Mouse (Mus musculus) forebrain, embryonic 13.5 days (tissue): ENCODE results near the gene Tmem143. TPM values are rescaled to one million over a fixed set of nuclear protein-coding genes. Genes with fewer than 3 reads are reported as not detected.

Experiments used
- ATAC-seq: fragments of 200-750 bp; cut with Nextera tagmentation; 2 replicates; pipeline ENCODE4 v1.8.0; 2017
- H3K27ac ChIP-seq: fragments of 300-500 bp; sonication (generic); 2 replicates; pipeline ENCODE4 v1.5.1; 2015; ENCODE audit warnings: inconsistent platforms, mild to moderate bottlenecking, moderate library complexity
- H3K27me3 ChIP-seq: fragments of 300-500 bp; sonication (generic); 2 replicates; pipeline ENCODE4 v1.6.1; 2015; ENCODE audit warnings: mild to moderate bottlenecking, inconsistent platforms
- H3K36me3 ChIP-seq: fragments of 300-500 bp; sonication (generic); 2 replicates; pipeline ENCODE4 v1.6.1; 2015; ENCODE audit warnings: mild to moderate bottlenecking, inconsistent platforms; ENCODE audit not compliant: poor library complexity, severe bottlenecking
- H3K4me1 ChIP-seq: fragments of 300-500 bp; sonication (generic); 2 replicates; pipeline ENCODE4 v1.6.1; 2015; ENCODE audit warnings: inconsistent platforms
- H3K4me2 ChIP-seq: fragments of 300-500 bp; sonication (generic); 2 replicates; pipeline ENCODE4 v1.6.1; 2015; ENCODE audit warnings: inconsistent platforms, mild to moderate bottlenecking, moderate library complexity
- H3K4me3 ChIP-seq: fragments of 300-500 bp; sonication (generic); 2 replicates; pipeline ENCODE4 v1.5.1; 2015; ENCODE audit warnings: mild to moderate bottlenecking, inconsistent platforms
- H3K9ac ChIP-seq: fragments of 300-500 bp; sonication (generic); 2 replicates; pipeline ENCODE4 v1.6.1; 2015; ENCODE audit warnings: mild to moderate bottlenecking, inconsistent platforms
- H3K9me3 ChIP-seq: fragments of 300-500 bp; sonication (generic); replicated peaks from 2 replicates; pipeline ENCODE4 v1.6.1; 2016; ENCODE audit warnings: inconsistent platforms
- WGBS: fragments of 180-500 bp; shearing (Covaris S2); methylation state at CpG from one replicate; pipeline ENCODE4 v1.1.7; 2015; 5-methylcytosine and 5-hydroxymethylcytosine counted together
- polyA plus RNA-seq: library from polyadenylated mRNA; unstranded; fragments of >200 nt; fragmentation: Nextera tagmentation; extraction: Ambion mirVana; gene quantifications from 2 replicates; pipeline ENCODE4 v1.2.1, GENCODE M21; 2015

Gene Tmem143
- polyA plus RNA-seq, 1 experiment from 2014 or later: 4.3 TPM

DNA sequence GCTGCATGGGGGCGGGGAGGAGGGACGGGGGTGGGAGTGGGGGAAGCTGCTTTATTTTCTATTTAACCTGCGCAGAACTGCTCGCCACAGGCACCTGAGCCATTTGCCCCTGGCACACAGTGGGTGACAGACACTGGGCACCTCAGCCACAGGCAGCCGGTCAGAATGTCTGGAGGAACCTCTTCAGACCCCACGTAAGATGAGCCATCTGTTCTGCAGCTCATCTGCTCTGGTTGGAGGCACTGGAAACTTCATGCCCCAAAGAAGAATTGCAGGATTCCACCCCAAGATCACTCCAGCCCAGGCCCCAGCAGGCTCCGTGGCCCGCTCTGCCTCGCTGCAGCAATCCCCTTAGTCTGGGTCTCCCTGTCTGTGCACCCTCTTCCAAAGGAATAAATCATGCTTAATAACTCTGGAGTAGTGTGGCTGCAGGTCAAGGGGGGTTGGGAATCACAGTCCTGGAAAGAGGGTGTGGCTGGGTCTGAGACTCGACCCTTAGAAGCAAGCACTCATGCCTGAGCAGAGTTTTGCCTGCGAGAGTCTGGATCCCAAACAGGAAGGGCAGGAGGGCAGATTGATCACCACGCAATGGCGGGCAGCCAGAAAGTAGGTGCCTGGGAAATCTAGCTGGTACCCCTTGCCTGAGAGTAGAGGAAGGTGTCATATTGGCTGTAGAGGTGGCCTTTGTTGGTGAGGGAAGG lies 20.4 kb downstream of the Tmem143 start:
- ATAC-seq: peak; percentile 46; the same call in 1 of the 2 replicates
- H3K27me3 ChIP-seq: no peaks in the 10 kb centered on the region
- H3K4me1 ChIP-seq: peaks cover 29% of the 10 kb centered on the region

DNA sequence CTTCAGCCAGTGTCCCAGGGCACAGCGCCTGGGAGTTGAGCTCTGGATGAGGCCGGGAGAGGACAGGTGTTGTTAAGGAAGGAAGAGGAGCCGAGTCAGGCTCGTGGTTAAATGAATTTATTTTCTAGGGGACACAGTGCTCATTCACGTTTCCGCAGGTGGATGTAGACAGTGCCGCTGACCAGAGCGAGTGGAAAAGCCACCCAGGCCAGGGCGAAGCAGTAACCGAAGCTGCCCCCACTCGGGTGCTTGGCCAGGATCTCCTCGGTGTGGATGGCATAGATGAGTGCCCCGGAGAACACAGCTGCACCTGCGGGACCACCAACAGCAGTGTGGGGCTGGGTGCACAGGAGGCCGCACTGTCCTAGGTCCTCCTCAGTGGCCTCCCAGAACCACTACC lies 21.2 kb downstream of the Tmem143 start:
- no peaks in the 10 kb centered on the region for H3K9me3 ChIP-seq
- H3K27ac ChIP-seq: peak overlapping the region; percentile 87; the same call in 1 of the 2 replicates
- WGBS: 90% methylated on average over 15 of the region's 15 CpGs
- H3K4me1 ChIP-seq: peaks cover 37% of the 10 kb centered on the region
- no peak overlapping the region for H3K4me2 ChIP-seq
- H3K27me3 ChIP-seq: no peaks in the 10 kb centered on the region
- H3K9ac ChIP-seq: peak overlapping the region; percentile 58
- ATAC-seq: no peak
- H3K36me3 ChIP-seq: 0 out of 2 replicates have a peak, but pooled peaks cover 4% of the 10 kb centered on the region
- H3K4me3 ChIP-seq: no peak overlapping the region

More for the DNA sequence above, 20.4 kb downstream of the Tmem143 start:
- Histone ChIP-seq H3K27ac (peak overlapping the region; percentile 87), H3K9ac (peak overlapping the region; percentile 58), H3K36me3 (0 out of 2 replicates have a peak, but pooled peaks cover 4% of the 10 kb centered on the region), H3K4me2 (peak overlapping the region; percentile 56), H3K4me3 (peak overlapping the region; percentile 29), H3K9me3 (no peaks in the 10 kb centered on the region)
- WGBS: 33% methylated on average over 13 of the region's 13 CpGs

DNA sequence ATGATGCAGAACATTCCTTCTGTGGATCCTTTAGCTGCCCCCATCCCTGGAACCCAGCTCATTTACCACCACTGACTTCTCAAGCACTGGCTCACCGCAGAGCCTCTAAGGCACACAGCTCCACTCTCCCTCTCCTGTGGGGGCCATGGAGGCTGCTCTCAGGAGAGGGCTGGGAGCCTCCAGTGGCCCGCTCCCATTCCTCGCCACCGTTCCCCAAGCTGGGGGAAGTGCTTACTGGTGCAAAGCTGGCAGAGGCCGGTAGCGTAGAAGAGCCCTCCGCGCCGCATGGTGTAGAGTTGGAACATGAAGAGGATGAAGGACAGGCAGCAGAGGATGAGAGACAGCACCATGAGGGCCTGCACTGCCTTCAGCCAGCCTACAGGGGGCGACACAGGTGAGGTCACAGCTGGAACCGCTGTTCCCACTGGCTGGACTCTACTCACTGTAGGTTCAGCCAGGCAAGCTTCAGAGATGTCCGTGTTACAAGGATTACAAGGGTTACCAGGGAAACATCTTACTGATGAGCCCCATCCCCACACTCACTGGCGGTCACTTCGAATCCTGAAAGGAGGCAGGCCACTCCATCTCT lies 22.4 kb downstream of the Tmem143 start:
- Histone ChIP-seq H3K4me1 (peaks cover 39% of the 10 kb centered on the region), H3K27ac (no peak overlapping the region), H3K4me3 (no peak overlapping the region), H3K9ac (no peak overlapping the region), H3K9me3 (no peaks in the 10 kb centered on the region), H3K4me2 (no peak overlapping the region), H3K36me3 (no peaks in the 10 kb centered on the region), H3K27me3 (no peaks in the 10 kb centered on the region)
- WGBS: 64% methylated on average over 14 of the region's 14 CpGs
- no peak for ATAC-seq

DNA sequence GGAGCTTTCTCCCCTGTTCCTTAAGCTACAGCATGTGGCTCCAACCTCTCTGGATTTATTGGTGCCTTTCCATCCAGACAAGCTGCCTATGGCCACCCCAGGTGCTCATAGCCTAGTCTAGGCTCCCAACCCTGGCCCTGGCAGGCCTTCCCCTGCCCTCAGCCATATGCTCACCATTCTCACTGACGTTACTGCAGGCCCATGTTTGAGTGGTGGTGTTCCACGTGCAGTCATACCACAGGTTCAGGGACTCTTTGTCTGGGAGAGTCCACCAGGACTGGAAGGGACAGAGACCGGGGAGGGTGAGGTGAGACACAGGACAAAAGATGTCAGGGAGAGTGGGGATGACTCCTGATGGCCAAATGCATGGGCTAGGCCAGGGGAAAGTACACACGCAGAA lies 23.0 kb downstream of the Tmem143 start:
- WGBS: 78% methylated on average over 4 of the region's 4 CpGs
- H3K4me2 ChIP-seq: no peak overlapping the region
- no peak for ATAC-seq

DNA sequence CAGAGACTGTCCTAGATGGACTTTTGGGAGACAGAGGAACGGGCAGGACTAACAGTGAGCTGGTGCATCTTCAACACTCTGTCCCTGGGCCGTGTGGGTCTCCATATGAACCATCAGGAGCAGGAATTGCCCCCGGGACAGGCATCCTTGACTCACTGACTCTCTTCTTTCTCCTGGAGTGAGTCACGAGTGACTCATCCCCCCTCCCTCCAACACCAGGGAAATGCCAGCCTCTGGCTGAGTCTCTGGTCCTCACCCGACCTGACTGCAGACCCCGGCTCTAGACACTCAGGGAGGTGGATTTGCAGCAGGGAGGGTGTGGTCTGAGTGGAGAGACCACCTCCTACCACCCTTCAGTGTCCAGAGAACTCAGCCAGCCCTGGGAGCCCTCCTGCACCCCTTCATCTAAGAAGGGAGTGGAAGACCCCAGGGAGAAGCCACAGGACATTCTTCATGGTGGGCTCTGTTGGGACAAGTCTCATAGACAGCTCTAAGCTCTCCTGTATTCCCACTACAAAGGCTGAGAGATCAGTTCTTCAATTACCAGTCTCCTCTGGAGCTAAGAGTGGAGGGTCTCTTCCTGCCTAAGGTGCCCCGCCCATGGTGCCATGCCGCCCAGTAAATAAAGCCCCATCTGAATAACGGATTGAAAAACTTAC lies 24.0 kb downstream of the Tmem143 start:
- ATAC-seq: no peak
- H3K9me3 ChIP-seq: 0 out of 2 replicates have a peak, but pooled peaks cover 5% of the 10 kb centered on the region
- H3K36me3 ChIP-seq: no peaks in the 10 kb centered on the region
- H3K9ac ChIP-seq: peak overlapping the region; percentile 21; the same call in 1 of the 2 replicates
- no peak overlapping the region for H3K27ac ChIP-seq
- H3K4me3 ChIP-seq: no peak overlapping the region
- H3K27me3 ChIP-seq: no peaks in the 10 kb centered on the region
- peaks cover 35% of the 10 kb centered on the region for H3K4me1 ChIP-seq
- H3K4me2 ChIP-seq: no peak overlapping the region
- WGBS: 58% methylated on average over 9 of the region's 9 CpGs

More for the DNA sequence above, 23.0 kb downstream of the Tmem143 start:
- H3K9me3 ChIP-seq: 0 out of 2 replicates have a peak, but pooled peaks cover under 1% of the 10 kb centered on the region
- no peak overlapping the region for H3K4me3 ChIP-seq
- H3K36me3 ChIP-seq: no peaks in the 10 kb centered on the region
- peaks cover 39% of the 10 kb centered on the region for H3K4me1 ChIP-seq
- H3K27me3 ChIP-seq: no peaks in the 10 kb centered on the region
- H3K27ac ChIP-seq: no peak overlapping the region
- H3K9ac ChIP-seq: no peak overlapping the region

DNA sequence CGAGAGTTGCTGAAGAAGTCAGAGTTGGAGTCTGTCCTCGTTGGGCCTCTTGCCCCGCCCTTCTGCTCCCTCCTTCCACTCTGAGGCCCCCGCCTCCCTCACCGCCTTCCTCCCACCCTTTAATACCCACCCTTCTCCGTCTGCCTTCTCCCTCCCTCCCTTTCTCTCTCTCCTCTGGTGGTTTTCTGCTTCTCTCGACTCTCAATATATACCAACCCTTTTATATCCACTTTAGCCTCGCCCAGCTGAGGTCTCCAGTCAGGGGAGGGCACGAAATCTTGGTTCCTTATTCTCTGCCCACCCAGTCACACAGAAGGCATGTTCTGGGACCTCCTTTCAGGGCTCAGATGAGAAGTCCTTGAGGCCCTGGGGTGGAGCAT lies 24.5 kb downstream of the Tmem143 start, which contains the start of gene Emp3:
Emp3 (minus strand) TSS at position 163 of the 380 bp plus-strand sequence.
- Histone ChIP-seq H3K36me3 (no peaks in the 10 kb centered on the region), H3K9ac (peak within 1 kb of the TSS; percentile 21; the same call in 1 of the 2 replicates), H3K4me3 (no peak within 1 kb of the TSS), H3K4me1 (peaks cover 29% of the 10 kb centered on the region), H3K4me2 (no peak within 1 kb of the TSS), H3K9me3 (0 out of 2 replicates have a peak, but pooled peaks cover 5% of the 10 kb centered on the region), H3K27ac (no peak within 1 kb of the TSS), H3K27me3 (no peaks in the 10 kb centered on the region)
- WGBS: 57% methylated on average over 9 of the region's 9 CpGs
- ATAC-seq: no peak

DNA sequence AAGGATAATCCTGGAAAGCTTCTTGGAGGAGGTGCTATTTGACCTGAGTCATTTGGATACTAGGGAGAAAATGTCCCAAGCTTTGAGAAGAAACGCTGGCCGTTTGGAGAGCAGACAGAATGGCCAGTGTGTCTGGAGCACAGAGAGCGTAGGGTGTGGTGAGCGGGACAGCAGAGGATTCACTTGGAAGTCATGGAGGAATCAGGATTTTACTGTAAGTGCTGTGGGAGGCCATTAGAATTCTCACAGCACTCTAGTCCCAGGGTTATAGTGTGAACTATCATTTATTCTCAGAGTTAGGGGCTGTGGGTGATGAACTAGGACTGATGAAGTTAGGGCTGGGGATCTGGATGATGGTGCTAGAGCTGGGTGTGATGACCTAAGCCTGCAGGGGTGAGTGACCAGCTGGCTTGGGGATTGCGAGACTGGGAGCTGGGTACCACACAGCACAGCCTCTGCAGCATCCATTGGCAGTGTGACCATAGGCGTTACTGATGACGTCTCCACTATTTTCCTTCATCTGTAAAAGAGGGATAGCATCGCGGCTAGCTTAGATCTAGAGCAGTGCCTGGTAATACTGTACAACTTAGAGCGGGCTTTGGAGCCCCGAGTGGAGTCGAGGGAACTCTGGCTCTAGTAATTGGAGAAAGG lies 25.3 kb downstream of the Tmem143 start:
- Histone ChIP-seq H3K4me3 (no peak overlapping the region), H3K4me2 (peak overlapping the region; percentile 65)
- WGBS: 88% methylated on average over 12 of the region's 12 CpGs

DNA sequence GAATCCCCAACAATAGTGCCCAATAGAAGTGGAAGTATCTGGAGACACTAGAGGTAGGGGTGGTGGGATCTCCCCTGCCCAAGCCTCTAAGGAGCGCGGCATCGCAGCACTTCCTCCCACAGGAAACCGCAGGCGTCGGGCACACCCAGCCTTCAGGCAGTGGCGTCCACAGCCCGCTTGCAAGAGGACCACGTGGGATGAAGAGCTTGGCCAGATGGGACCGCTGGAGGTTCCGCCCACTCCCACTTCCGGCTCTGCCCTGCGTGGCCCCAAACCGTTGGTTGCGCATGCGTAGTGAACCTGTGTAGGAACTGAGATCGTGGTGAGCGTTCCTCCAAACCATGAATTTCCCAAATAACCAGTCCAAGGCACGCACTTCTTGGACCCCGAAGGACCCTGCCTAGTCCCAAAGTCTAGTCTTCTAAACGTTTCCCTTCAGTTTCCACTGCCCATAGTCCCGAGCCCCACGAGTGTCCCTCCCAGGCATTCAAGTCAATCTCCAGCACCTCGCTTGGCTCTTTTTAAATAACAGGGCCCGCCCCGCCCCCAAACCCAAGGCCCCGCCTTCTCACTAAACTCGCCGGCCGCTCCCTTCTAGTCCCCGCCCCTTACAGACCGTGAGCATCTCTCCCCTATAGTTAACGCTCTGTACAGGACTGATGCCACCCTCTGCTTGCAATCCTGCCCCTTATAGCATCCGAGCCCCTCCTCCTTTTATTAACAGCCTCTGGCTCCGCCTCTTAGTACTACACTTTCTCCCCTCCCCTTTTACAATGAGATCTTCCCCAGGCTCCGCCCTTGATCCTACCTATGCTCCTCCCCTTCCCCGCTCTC lies 26.4 kb downstream of the Tmem143 start:
- H3K27me3 ChIP-seq: peaks cover 13% of the 10 kb centered on the region
- peak overlapping the region; percentile 44 for H3K9ac ChIP-seq
- 0 out of 2 replicates have a peak, but pooled peaks cover 5% of the 10 kb centered on the region for H3K9me3 ChIP-seq
- no peaks in the 10 kb centered on the region for H3K36me3 ChIP-seq
- H3K4me3 ChIP-seq: peak overlapping the region; percentile 44
- WGBS: 1% methylated on average over 37 of the region's 37 CpGs
- peak; percentile 93 for ATAC-seq
- H3K4me1 ChIP-seq: peaks cover 10% of the 10 kb centered on the region
- H3K27ac ChIP-seq: peak overlapping the region; percentile 57
- peak overlapping the region; percentile 65 for H3K4me2 ChIP-seq

More for the DNA sequence above, 25.3 kb downstream of the Tmem143 start:
- H3K9ac ChIP-seq: no peak overlapping the region
- H3K4me1 ChIP-seq: peaks cover 21% of the 10 kb centered on the region
- 0 out of 2 replicates have a peak, but pooled peaks cover 5% of the 10 kb centered on the region for H3K9me3 ChIP-seq
- H3K27me3 ChIP-seq: peaks cover 2% of the 10 kb centered on the region; the same call in 1 of the 2 replicates
- no peak for ATAC-seq
- 0 out of 2 replicates have a peak overlapping the region, but pooled peaks have one; percentile 57 for H3K27ac ChIP-seq
- H3K36me3 ChIP-seq: no peaks in the 10 kb centered on the region

DNA sequence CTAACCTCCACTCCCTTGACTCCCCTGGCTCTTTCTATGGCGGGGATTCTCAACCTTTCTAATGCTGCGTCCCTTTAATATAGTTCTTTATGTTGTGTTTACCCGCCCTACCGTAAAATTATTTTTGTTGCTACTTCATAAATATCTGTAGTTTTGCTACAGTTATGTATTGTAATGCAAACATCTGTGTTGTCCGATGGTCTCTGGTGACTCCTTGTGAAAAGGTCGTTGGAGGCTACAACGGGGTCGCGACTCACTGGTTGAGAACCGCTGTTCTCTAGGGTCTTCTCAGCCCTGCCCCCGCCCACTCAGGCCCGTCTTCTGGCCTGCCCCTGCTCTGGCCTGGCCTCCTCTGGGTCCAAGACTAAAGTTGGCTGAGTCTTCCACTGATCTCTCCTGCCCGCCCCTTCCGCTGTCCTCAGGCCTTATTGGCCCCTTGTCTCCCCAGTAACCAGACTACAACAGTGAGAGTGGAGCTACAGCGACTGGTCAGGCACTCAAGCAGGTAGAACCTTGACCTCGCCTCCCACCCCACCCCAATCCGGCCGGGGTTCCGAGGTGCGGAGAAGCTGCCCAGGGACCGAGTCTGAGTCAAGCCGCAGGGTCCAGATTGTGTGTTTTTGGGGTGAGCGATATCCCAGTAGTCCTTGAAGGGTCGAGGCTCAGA lies 27.2 kb downstream of the Tmem143 start, which contains the start of gene Ccdc114:
Ccdc114 (plus strand) TSS at position 311 of the 667 bp plus-strand sequence.
- peak within 1 kb of the TSS; percentile 65 for H3K4me2 ChIP-seq
- H3K27me3 ChIP-seq: peaks cover 15% of the 10 kb centered on the region
- peak; percentile 7; the same call in 1 of the 2 replicates for ATAC-seq
- H3K27ac ChIP-seq: peak within 1 kb of the TSS; percentile 57
- H3K4me1 ChIP-seq: peaks cover 10% of the 10 kb centered on the region
- peak within 1 kb of the TSS; percentile 44 for H3K4me3 ChIP-seq
- WGBS: 10% methylated on average over 24 of the region's 24 CpGs
- no peaks in the 10 kb centered on the region for H3K36me3 ChIP-seq
- H3K9ac ChIP-seq: peak within 1 kb of the TSS; percentile 44
- 0 out of 2 replicates have a peak, but pooled peaks cover 5% of the 10 kb centered on the region for H3K9me3 ChIP-seq

DNA sequence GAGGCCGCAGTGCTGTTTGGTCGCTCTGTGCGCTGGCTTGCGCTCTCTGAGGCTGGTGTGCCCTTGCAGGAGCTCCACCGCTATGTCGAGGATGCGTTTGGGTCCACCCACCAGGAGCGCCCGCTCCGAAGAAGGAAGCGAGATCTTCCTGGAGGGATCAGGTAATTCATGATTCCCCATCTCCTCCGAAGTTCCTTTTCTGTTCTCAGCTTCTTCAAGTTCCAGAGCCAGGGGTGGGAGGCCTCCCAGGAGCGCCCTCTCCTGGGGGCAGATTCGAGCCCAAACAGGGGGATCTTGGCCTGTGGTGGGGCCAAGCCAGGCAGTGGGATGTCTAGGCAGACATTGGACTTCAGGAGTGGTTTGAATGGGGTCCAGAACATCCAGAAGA lies 27.7 kb downstream of the Tmem143 start:
- no peak overlapping the region for H3K9ac ChIP-seq

More for the DNA sequence above, 27.7 kb downstream of the Tmem143 start:
- WGBS: 18% methylated on average over 14 of the region's 14 CpGs
- H3K9me3 ChIP-seq: 0 out of 2 replicates have a peak, but pooled peaks cover 5% of the 10 kb centered on the region
- H3K27ac ChIP-seq: no peak overlapping the region
- H3K4me1 ChIP-seq: peaks cover 10% of the 10 kb centered on the region
- peak overlapping the region; percentile 65 for H3K4me2 ChIP-seq
- peaks cover 20% of the 10 kb centered on the region for H3K27me3 ChIP-seq
- ATAC-seq: no peak
- H3K36me3 ChIP-seq: no peaks in the 10 kb centered on the region
- H3K4me3 ChIP-seq: no peak overlapping the region
